Mouse (Mus musculus) embryo, embryonic 9.5 days (tissue): Measurements from ENCODE around the gene 6030445D17Rik.

ENCODE experiments used
- DNase-seq: peaks from one replicate; pipeline ENCODE4 v3.0.0-alpha.2; 2017; ENCODE audit errors: extremely low spot score

The 6030445D17Rik gene

DNA sequence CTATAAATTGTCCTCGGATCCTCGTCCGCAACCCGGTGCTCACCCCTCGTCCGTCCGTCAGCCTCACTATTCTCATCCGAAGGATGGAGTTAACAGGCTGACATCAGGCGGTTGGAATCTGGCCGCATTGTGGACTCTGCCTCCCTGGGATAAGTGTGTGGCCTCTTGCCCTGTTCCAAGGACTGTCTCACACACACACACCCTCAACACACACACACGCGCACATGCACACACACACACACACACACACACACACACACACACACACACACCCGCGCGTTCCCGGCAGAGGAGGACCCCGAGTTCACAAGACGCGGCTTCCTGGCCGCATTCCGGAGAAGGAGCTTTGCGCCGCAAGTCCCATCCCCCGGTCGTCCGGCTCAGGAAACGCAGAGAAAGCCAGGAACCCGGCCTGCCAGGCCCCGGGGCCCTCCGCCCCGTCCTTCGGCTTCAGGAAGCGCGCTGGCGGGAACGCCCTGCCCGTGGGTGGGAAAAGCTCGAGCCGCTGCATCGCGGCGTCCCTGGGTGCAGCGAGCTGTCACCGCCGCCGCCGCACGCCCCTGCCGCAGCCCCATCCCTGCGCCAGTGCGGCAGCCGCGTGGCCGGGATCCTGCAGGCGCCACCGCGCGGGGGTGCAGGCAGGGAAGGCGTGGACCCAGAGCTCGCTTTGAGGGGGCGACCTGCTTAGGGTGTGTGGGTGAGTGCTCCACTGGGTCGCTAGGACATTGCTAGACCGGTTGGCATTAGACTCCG, at the start of gene 6030445D17Rik:
Gene 6030445D17Rik (plus strand): TSS at position 165 of the 753 bp plus-strand sequence.
- peak; percentile 76 for DNase-seq

DNA sequence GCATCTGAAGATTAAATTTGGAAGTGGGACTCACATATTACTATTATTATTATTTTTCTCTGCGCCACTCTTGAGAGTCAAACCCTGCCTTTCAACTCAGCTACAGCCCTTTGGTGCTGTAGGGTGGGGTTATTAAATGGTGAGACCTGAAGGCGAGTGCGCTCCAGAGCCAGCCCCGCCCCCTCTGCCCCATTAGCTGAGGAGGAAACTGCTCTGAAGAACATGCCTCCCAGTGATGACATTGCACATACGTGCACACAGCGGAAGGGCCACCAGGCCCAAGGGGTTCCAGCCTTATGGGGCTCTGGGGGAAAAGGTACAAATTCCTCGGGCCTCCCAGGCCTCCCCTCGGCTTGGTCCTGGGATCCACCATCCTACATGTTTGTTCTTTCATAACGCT, 46.6 kb upstream of the 6030445D17Rik start:
- no peak for DNase-seq

DNA sequence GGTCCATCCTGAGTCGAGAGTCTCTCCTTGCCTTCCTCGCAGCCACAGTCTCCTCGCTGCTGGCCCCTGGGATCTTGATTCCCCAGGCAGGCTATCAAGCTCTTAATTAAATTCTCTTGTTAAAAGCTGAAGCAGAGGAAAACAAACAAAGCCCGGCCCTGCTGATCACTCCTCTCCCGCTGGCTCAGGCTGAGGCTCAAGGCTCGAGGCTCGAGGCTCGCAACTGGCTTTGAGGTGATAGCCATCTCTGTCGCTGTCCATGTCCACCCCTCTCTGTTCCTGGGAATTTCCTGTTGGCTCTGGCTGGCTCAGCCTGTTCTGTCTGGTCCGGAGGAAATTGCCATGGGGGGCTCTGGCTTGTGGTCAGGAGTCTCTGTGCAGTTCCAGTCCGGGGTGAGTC, 43.1 kb upstream of the 6030445D17Rik start:
- no peak for DNase-seq

DNA sequence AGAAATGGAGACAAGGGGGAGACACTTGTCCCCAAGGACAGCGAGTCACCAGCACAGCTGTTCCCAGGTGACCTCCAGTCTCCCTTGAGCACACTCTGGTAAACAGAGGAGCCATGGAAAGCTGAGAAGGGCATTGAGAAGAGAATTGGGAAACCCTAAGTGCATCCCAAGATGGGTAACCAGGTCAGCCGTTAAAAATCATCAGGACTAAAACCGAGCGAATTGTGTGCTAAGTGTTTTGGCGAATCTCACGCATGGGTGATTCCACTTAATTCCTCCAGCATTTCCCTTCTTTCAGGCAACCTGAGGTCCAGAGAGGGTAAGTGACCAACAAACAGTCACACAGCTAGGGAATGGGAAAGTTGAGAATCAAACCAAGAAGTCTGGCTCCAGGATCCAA, 42.7 kb upstream of the 6030445D17Rik start:
- no peak for DNase-seq

DNA sequence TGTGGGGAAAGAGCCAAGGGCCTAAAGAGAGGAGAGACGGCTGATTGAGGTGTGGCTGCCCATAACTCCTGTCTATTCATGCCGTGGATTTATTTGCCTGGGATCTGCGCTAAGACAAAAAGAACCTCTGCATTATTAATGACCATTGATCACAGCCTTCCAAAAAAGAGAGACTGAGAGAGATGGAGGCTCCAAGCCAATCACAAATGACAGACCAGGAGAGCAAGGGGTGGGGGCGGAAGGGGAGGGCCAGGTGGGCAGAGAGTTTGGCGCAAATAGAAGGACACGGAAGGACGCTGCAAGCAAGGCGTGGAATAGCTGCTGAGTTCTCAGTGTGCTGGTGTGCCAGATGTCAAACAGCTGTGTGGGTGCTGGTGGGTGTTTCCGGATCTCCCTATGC, 38.8 kb upstream of the 6030445D17Rik start, which contains the start of gene Htr1d:
Gene Htr1d (plus strand): TSS at position 301 of the 400 bp plus-strand sequence.
- DNase-seq = no peak

DNA sequence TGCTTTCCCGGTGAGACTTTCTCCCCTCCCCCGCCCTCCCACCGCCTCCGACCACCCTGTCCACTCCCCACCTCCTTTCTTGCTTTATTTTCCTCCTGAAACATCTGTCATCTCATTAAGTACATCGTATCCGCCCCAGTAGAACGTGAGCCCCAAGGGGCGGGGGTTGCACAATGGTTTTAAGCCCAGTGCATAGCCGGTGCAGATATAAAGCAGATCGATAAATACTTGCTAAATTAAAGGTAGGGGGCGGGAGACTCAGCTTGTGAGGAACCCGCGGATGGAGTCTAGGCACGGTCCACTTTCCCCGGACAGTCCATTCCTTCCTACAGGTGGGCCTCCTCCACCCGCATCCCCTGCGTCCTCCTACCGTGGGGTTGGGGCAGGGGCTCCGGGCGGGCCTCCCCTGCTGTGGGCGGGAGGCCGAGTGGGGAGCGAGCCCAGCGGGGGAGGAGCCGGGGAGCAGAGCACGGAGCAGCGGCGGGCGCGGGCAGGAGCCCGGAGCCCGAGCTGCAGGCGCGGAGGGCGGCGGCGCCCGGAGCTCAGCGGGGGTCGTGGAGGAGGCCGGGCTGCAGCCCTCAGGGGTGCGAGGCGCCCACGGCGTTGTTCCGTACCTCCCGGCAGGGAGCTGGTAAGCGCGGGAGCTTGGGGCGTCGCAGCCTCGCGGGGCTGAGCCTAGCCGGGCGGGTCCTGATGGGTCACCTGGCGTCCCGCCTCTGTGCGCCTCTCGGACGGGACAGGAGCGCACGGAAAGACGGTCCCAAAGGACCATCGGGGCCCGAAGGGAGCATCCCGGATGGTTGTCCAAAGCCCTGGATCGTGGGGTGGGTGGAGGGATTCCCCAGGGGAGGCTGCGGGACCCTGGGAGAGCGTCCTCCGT, 37.7 kb upstream of the 6030445D17Rik start:
- DNase-seq = no peak

DNA sequence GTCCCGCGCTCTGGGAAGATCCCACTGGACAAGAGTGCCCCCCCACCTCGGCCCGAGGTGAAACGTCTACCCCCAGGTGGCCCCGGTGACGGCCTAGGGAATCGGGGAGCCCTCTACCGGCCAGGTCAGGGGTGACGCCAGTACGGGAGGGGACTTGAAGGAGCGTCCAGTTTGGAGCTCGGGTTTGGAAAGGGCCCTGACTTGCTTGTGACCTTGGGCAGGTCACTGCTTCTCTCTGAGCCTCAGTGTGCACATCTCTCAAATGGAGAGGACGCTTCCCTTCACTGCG, 37.1 kb upstream of the 6030445D17Rik start:
- DNase-seq = peak; percentile 47

DNA sequence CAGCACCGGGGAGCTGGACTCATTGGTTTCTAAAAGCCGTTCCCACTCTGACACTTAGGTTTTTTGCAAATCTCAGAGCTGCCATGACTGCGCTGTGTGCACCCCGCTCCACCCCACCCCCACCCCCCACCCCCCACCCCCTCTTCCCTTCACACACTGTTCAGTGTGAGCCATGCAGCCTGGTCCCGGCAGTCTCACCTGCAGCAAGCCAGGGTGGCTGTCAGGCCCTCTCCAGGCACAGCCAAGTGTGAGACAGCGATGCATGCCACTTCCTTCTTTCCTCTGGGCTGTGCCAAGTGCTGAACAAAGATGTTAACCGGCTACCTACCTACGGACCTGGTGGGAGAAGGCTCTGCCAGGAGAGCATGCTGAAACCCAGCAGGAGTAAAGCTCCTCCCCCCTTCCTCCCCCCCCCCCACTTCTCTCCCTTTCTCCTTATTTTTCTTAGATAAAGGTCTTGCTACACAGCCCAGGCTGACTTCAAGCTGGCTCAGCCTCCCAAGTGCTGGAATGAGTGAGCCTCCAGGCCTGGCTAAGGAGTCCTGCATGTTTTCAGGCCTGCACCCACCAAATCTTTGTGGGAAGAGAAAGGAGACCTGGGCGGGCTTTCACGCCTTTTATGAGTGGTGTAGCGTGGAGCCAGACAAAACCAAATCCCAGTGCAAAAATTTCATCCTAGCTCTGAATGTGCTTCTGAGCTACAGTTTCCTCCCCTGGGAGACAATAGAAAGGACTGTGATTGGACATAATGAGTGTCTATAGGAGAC, 31.3 kb upstream of the 6030445D17Rik start:
- DNase-seq = peak; percentile 40

DNA sequence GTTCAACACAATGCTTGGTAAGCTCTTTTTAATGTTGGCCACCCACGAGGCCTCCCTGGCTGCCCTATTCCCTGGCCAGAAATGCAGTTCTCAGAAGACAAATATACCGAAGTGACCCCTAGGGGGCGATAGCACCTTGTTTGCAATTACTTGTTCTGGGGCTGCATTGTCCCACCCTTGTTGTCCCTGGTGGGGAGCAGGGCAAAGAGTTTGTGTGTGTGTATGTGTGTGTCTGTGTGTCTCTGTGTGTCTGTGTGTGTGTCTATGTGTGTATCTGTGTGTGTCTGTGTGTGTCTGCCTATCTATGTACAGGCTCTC, 30.7 kb upstream of the 6030445D17Rik start:
- DNase-seq = peak; percentile 80

DNA sequence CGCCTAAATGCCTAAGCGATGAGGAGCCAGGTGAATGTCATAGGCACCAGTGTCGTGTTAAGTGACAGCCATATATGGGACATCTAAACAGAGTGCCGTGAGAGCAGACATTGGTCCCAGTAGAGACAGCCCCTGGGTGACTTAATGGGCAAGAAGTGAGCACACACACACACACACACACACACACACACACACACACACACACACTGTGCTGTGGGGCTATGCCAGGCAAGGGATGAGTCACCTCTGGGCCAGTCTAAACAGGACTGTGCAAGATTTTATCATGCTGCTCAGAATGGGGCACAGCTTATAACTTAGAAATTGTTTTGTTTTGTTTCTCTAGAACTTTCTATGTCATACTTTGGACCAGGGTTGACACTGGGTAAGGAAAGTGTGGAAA, 28.0 kb upstream of the 6030445D17Rik start:
- DNase-seq = no peak

DNA sequence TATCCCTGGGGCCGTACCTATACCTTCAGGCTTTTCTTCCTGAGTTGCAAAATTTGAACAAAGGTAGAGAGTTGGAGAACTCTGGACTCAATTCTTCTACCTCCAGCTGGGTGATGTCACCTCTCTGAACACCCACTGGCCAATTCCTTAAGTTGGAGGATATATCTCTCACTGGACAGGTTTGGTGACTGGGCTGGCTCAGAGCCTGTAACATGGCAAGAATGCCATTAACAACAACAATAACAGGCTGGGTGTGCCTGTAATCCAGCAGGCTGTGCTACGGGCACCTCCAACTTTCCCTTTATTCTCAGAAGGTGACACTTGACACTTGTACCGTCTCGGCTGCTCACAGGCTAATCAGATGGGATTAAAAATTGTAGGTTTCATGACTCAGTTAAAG, 22.9 kb upstream of the 6030445D17Rik start:
- DNase-seq = no peak

DNA sequence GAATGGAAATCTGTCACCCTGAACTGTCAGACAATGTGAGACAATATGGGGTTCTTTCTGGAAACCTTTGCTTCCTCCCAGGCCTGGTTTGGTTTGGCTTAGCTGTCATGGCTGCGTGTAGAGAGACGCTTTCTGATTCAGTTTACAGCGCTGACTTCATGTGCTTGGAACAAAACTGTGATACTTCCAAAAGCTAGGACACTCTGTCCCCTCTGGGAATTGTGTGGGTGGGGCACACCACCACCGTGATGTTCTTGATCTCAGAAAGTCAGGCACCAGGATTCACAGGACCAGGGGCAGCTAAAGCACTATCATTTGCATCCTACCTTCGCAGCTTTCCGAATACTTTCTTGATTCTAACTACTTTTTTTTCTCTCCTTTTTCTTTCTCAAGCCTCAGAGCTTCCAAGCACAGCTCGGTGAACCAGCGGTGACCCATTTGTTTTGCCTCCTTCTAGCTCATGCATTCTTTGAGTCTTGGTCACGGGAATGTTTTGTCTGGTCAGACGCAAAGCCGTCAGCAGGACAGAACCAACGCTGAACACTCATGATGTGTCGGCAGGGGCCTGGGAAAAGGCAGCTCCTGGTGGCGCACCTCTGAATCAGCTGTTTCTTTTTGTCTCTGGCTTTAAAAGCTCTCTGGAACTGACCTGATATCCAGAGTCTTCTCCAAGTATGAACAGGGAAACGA, 20.6 kb upstream of the 6030445D17Rik start:
- no peak for DNase-seq

DNA sequence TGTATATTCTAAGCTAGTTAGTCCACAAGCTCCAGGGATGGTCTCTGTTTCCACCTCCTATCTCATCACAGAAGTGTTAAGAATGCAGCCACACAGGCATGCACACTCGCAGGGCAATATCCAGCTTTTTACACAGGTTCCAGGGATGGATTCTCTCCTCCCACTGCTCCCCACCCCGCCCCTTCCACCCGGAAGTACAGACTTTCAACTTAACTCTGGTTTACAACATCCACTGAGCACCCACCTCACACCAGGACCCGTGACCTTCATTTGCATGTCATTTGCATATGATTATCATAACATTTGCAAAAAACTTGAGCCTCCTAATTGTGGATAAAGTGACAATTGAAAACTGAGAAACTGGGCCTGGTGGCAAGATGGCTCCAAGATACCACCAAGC, 17.5 kb upstream of the 6030445D17Rik start:
- no peak for DNase-seq

DNA sequence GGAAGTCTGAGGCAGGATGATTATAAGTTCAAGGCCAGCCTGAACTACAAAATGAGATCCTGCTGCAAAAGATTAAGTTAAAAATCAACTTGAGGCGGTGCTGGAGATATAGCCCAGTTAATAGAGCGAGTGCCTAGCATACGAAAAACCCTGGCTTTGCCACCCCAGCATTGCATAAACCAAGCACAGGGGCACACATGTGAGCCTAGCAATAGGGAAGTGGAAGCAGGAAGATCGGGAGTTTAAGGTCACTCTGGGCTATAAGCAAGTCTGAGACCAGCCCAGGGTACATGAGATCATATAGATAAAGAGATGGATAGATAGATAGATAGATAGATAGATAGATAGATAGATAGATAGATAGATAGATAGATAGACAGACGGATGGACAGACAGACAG, 12.3 kb upstream of the 6030445D17Rik start:
- DNase-seq = no peak

DNA sequence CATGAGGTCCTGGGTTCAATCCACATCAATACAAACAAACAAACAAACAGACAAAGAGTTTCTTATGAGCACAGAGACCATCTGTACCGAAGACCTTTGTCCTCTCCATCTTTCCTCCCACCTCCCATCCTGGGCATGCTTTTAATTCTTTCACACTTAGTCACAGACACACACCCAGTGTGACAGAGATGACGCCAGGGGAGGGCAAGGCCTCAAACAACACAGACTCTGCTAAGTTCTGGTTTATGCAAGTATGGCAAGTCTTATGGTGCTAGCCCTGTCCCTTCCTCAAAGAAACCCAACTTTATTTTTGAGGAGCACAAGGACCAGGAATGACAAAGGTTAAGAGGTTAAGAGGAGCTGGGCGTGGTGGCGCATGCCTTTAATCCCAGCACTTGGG, 11.8 kb upstream of the 6030445D17Rik start:
- no peak for DNase-seq

DNA sequence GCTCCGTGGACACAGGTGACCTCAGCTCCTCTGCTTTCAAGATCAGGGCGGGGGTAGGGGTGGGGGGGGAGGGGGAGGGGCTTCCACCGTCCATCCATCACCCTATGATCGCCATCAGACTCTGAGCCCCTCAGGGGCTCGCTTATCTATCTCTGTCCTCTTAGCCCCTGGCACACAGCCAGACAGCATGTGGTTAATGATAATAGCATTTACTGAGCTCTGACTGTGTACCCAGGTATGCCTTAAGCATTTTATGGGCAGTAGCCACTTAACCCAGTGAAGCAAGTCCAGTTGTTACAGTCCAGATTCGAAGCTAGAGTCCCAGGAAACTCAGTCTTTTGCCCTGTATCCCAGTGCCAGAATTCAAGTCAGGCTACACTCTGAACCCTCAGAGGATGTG, 10.5 kb upstream of the 6030445D17Rik start:
- DNase-seq = no peak

DNA sequence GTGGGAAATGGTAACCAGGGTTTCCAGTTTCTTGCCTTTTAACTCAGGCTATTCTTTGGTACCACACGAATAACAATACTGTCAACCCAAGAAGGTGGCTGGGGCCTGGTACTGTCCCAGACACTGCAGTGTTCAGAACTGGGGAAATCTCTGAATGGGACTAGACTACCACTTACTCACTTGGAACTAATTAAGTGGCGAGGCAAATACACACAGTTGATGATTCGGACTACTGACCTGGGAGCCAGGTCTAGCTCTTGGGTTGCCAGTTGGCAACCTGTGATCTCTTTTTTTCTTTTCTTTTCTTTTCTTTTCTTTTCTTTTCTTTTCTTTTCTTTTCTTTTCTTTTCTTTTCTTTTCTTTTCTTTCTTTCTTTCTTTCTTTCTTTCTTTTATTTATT, 9.8 kb upstream of the 6030445D17Rik start:
- DNase-seq = no peak

DNA sequence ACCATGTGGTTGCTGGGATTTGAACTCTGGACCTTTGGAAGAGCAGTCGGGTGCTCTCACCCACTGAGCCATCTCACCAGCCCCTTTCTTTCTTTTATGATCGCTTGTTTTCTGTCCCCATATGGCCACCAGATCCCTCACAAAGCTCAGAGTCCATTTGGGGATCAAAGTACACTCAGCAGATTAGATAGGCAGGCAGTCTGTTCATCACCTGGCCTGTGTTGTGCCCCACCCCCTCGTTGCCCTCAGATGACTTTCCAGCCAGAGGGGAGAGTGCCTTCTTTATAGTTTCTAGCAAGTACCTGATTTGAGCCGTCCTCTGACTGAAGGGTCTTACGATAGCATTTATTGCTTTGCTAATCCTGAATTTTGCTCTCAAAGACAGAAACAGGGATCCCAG, 9.3 kb upstream of the 6030445D17Rik start:
- no peak for DNase-seq

DNA sequence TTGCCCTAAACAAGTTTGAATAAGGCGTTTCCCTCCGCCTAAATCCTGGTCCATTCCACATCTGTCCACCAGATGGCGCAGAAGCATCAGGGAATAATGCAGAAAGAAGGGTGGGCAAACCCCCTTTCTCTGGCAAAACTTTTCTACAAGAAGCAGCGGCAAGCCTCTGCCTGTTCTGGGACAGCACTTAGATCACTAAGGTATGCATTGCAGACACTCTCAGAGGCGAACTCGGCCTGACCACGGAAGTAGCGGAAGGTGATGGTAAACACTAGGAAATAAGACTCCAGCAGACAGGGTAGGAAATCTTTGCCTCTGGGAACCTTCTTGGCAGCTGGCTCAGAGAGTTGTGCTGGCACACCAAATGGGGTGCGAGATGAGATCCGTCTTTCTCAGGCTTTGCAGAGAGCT, 7.2 kb upstream of the 6030445D17Rik start:
- DNase-seq = peak; percentile 90

DNA sequence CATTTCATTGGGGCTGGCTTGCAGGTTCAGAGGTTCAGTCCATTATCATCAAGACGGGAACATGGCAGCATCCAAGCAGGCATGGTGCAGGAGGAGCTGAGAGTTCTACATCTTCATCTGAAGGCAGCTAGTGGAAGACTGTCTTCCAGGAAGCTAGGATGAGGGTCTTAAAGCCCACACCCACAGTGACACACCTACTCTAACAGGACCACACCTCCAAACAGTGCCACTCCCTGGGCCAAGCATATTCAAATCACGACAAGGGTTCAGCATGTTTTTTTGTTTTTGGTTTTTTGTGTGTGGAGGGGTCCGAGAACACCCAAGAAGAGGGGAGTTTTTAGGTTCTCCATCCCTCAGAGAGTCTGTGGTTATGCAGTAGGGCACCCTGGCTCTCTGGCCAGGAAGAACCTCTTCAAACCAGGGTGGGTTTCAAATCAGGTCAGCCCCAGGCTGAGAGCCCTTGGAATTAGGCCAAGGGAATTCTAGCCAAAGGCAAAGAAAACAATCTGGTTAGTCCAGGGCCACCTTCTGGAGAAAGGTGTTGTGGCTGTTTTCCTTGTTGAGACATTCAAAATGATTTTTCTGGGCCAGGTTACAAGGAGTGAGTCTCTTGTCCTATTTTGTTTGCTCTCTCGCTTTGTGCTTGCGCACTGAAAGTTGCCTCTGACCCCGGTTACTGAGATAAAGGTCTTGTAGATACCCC, 5.4 kb upstream of the 6030445D17Rik start:
- no peak for DNase-seq

DNA sequence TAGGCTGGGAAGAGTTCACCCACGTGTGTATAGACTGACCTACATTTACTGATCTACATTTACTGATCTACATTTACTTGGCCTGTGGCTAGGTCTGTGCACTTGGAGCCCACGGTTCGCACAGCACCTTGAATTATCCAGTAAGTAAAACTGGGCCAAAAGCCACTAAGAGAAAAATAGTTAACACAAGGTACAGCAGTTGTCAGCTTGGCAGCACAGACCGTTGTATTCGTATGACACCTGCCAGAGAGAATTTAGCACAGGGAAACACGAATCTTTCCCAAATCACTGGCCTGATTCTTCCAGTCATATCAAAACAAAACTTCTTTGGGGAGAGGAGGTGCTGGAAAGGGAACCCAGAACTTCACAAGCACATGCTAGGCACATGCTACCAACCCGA, 3.8 kb upstream of the 6030445D17Rik start:
- DNase-seq = no peak
